Mouse (Mus musculus): ENCODE measurements around the gene Hmga2. TPM values are rescaled to one million over a fixed set of nuclear protein-coding genes. Genes with fewer than 3 reads are reported as not detected.
"Not testable (repeated sequence)": the region's sequence is repeated elsewhere in the genome, so short reads cannot be mapped to it uniquely, and the experiment has no call there.

Hmga2 gene
- total and polyA plus RNA-seq, 3 experiments: 0.33 to 0.60 TPM; not detected in 1

GRCm38 (mm10) chr10:120369187-120369805 lies 107.0 kb downstream of the Hmga2 start:
- Histone ChIP-seq H3K4me3 (ENCODE audit: low read depth, low read length) (no peak overlapping the region), H3K36me3 (replicated peaks) (no peaks in the 10 kb centered on the region), H3K4me1 (ENCODE audit: insufficient read depth, low read depth, low read length) (no peaks in the 10 kb centered on the region), H3K9me3 (replicated peaks) (peaks cover 64% of the 10 kb centered on the region), H3K27me3 (ENCODE audit: insufficient read depth, low read length) (no peaks in the 10 kb centered on the region)
- DNase-seq (ENCODE audit: low spot score) (no peak), ATAC-seq (ENCODE audit: extremely low read depth, insufficient number of reproducible peaks, low FRiP score, poor library complexity, severe bottlenecking) (no peak)
- TF ChIP-seq CTCF (IDR thresholded peaks at IDR 0.05; ENCODE audit: low read depth, low read length) (no peak), POLR2AphosphoS5 (IDR thresholded peaks at IDR 0.05; ENCODE audit: insufficient replicate concordance, low read depth, low read length) (no peak), GATA1 (IDR thresholded peaks at IDR 0.05; ENCODE audit: borderline replicate concordance, low read length) (no peak), GATA2 (IDR thresholded peaks at IDR 0.05; ENCODE audit: borderline replicate concordance, low read depth, low read length) (no peak)

DNA sequence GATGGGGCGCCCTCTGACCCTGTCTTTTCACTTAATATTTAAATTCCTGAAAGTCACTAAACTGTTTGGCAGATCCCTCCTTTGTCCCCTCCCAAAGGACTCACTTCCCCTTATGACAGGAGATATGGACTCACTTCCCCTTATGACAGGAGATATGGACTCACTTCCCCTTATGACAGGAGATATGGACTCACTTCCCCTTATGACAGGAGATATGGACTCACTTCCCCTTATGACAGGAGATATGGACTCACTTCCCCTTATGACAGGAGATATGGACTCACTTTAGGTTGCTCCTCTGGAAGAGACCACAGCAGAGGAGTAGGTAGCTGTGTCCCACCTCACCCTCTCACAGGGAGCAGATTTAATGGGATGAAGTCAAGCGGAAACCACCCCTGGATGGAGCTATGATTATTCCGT lies 110.1 kb downstream of the Hmga2 start:
- H3K27me3 ChIP-seq (ENCODE audit: insufficient read depth, low read length); H3K36me3 ChIP-seq (replicated peaks); H3K4me1 ChIP-seq (ENCODE audit: insufficient read depth, low read depth, low read length); DNase-seq (ENCODE audit: low spot score); ATAC-seq (ENCODE audit: extremely low read depth, insufficient number of reproducible peaks, low FRiP score, poor library complexity, severe bottlenecking); H3K4me3 ChIP-seq (ENCODE audit: low read depth, low read length): not testable (repeated sequence)
- H3K9me3 ChIP-seq (replicated peaks): peaks cover 57% of the 10 kb centered on the region

GRCm38 (mm10) chr10:120365380-120366172 lies 110.7 kb downstream of the Hmga2 start:
- TF ChIP-seq TAL1 (conservative IDR thresholded peaks at IDR 0.05; ENCODE audit: low read depth, low read length) (no peak), GATA2 (IDR thresholded peaks at IDR 0.05; ENCODE audit: borderline replicate concordance, low read depth, low read length) (no peak), GATA1 (IDR thresholded peaks at IDR 0.05; ENCODE audit: borderline replicate concordance, low read length) (no peak), CTCF (IDR thresholded peaks at IDR 0.05; ENCODE audit: low read depth, low read length) (no peak), POLR2AphosphoS5 (IDR thresholded peaks at IDR 0.05; ENCODE audit: insufficient replicate concordance, low read depth, low read length) (no peak)
- DNase-seq (ENCODE audit: low spot score): no peak
- no peak overlapping the region for H3K4me3 ChIP-seq (ENCODE audit: low read depth, low read length)
- H3K27me3 ChIP-seq (ENCODE audit: insufficient read depth, low read length): no peaks in the 10 kb centered on the region
- H3K9me3 ChIP-seq (replicated peaks): peaks cover 57% of the 10 kb centered on the region
- no peak for ATAC-seq (ENCODE audit: extremely low read depth, insufficient number of reproducible peaks, low FRiP score, poor library complexity, severe bottlenecking)
- no peaks in the 10 kb centered on the region; the same call in 1 of the 2 replicates for H3K4me1 ChIP-seq (ENCODE audit: insufficient read depth, low read depth, low read length)
- no peaks in the 10 kb centered on the region for H3K36me3 ChIP-seq (replicated peaks)

DNA sequence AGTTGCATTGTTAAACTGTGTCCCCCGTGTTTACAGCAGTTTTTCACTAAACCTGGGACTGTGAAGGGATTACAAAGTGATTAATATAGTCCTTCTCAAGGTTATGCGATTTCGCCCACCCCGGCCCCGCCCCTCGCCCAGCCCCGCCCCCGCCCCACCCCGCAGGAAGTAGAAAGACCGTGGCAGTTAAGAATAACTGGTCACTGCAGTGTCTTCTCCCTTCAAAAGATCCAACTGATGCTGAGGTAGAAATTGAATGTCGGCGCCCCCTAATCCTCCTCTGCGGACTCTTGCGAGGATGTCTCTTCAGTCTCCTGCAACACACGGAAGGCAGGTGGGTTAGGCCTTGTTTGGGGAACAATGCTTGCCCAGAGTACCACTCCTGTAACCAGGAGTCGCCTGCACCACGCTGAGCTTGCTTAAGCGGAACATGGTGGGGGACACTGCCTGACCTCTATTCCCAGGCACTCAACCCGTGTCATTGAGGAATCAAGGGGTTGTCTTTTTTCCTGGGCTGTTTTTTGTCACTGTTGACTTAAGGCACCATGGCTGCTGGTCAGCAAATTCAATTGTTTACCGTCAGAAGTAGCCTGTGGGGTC lies 112.2 kb downstream of the Hmga2 start:
- ATAC-seq (ENCODE audit: extremely low read depth, insufficient number of reproducible peaks, low FRiP score, poor library complexity, severe bottlenecking) (no peak), DNase-seq (ENCODE audit: low spot score) (no peak)
- H3K36me3 ChIP-seq (replicated peaks): no peaks in the 10 kb centered on the region
- TF ChIP-seq TAL1 (conservative IDR thresholded peaks at IDR 0.05; ENCODE audit: low read depth, low read length) (no peak), GATA1 (IDR thresholded peaks at IDR 0.05; ENCODE audit: borderline replicate concordance, low read length) (no peak), CTCF (IDR thresholded peaks at IDR 0.05; ENCODE audit: low read depth, low read length) (no peak), GATA2 (IDR thresholded peaks at IDR 0.05; ENCODE audit: borderline replicate concordance, low read depth, low read length) (no peak), POLR2AphosphoS5 (IDR thresholded peaks at IDR 0.05; ENCODE audit: insufficient replicate concordance, low read depth, low read length) (no peak)
- H3K9me3 ChIP-seq (replicated peaks): peaks cover 48% of the 10 kb centered on the region
- H3K4me1 ChIP-seq (ENCODE audit: insufficient read depth, low read depth, low read length): no peaks in the 10 kb centered on the region; the same call in 1 of the 2 replicates
- no peak overlapping the region for H3K4me3 ChIP-seq (ENCODE audit: low read depth, low read length)
- H3K27me3 ChIP-seq (ENCODE audit: insufficient read depth, low read length): no peaks in the 10 kb centered on the region

DNA sequence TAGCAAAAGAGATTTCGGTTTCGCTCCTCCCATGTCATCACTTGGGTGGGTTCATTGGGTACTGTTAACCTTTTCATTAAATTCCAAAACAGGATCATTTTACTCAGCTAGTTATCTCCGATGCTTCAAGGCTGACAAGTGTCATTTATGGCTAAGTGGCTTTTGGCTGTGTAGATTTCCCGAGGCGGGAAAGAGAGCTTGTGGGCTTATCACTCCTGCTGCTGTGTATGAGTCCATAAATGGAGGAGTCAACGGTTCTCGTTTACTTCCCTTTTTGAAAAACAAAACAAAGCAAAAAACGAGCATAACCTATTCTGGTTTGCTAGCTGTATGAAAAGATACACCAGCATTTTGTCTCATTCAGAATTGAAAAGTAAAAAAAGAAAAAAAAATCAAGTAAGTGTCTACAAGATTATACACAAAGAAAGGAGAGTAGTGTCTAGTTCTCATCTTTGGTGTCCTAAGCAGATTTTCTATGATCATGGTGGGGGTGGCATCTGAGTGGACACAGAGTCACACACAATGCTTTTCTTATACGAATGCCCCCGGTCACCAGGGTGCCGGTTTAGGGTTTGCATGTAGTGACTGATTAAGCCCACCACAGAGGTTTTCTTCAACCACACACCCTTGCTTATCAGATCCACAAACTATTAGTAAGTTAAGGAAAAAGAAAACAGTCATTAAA lies 112.8 kb downstream of the Hmga2 start:
- H3K27me3 ChIP-seq (ENCODE audit: insufficient read depth, low read length); H3K36me3 ChIP-seq (replicated peaks); H3K4me1 ChIP-seq (ENCODE audit: insufficient read depth, low read depth, low read length); H3K4me3 ChIP-seq (ENCODE audit: low read depth, low read length); DNase-seq (ENCODE audit: low spot score): not testable (repeated sequence)
- peak; percentile 41 for ATAC-seq (ENCODE audit: extremely low read depth, insufficient number of reproducible peaks, low FRiP score, poor library complexity, severe bottlenecking)
- peaks cover 44% of the 10 kb centered on the region for H3K9me3 ChIP-seq (replicated peaks)

DNA sequence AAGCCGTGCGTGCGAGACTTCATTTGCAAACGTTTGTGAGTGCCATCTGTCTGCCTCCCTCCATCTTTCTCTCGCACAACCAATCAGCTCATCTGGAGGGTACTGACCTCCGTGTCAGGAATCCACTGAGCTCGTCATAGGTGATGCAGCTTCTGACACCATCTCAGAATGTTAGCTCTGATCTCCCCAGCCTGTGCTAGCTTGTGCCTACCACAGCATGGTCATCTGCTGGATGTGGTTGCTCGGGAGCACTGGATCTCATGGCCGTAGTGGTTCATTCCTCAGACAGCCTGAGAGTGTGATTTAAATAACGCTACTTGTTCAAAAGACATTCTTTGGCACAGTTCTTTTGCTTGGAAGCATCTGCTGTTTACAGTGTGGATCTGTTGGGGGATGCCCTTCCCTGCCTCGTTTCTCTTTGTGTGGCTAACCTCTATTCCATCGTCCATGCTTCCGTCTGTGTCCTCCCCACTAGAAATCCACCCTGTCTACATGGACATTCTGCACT lies 121.7 kb downstream of the Hmga2 start:
- no peak for TF ChIP-seq CTCF (IDR thresholded peaks at IDR 0.05; ENCODE audit: low read depth, low read length)
- TF ChIP-seq GATA2 (IDR thresholded peaks at IDR 0.05; ENCODE audit: borderline replicate concordance, low read depth, low read length): no peak
- TF ChIP-seq POLR2AphosphoS5 (IDR thresholded peaks at IDR 0.05; ENCODE audit: insufficient replicate concordance, low read depth, low read length): no peak
- no peak for TF ChIP-seq GATA1 (IDR thresholded peaks at IDR 0.05; ENCODE audit: borderline replicate concordance, low read length)
- no peak for TF ChIP-seq TAL1 (conservative IDR thresholded peaks at IDR 0.05; ENCODE audit: low read depth, low read length)
- H3K9me3 ChIP-seq (replicated peaks): peaks cover 46% of the 10 kb centered on the region
- ATAC-seq (ENCODE audit: extremely low read depth, insufficient number of reproducible peaks, low FRiP score, poor library complexity, severe bottlenecking) (no peak; the same call in 1 of the 2 replicates), DNase-seq (ENCODE audit: low spot score) (no peak)
- H3K27me3 ChIP-seq (ENCODE audit: insufficient read depth, low read length): no peaks in the 10 kb centered on the region
- no peaks in the 10 kb centered on the region for H3K36me3 ChIP-seq (replicated peaks)
- H3K4me1 ChIP-seq (ENCODE audit: insufficient read depth, low read depth, low read length): no peaks in the 10 kb centered on the region
- H3K4me3 ChIP-seq (ENCODE audit: low read depth, low read length): no peak overlapping the region
